Mouse (Mus musculus) MEL (cell line): ENCODE measurements around the gene Gria4. TPM values are rescaled to one million over a fixed set of nuclear protein-coding genes. Genes with fewer than 3 reads are reported as not detected.
"Not testable (repeated sequence)": the region's sequence is repeated elsewhere in the genome, so short reads cannot be mapped to it uniquely, and the experiment has no call there.

ENCODE experiments used
- DNase-seq: peaks from one replicate; pipeline ENCODE4 v3.0.0; 2011; ENCODE audit warnings: low read depth, low spot score
- H3K27ac ChIP-seq: 2 replicates; pipeline ENCODE4 v1.5.1; 2012; ENCODE audit warnings: low read depth, mild to moderate bottlenecking, control low read depth, low read length, moderate library complexity; ENCODE audit not compliant: control insufficient read depth
- H3K27me3 ChIP-seq, 2 experiments: fragments of 150-350 bp in 1 of 2; sonication (generic) in 1 of 2; 2 replicates each; pipeline ENCODE4 v1.6.1; 2012; ENCODE audit warnings: low read length in 2 of 2, mild to moderate bottlenecking in 2 of 2, improper control_type of control experiment in 1 of 2, moderate library complexity in 1 of 2; ENCODE audit not compliant: insufficient read depth in 2 of 2, control insufficient read depth in 1 of 2
- H3K36me3 ChIP-seq, 2 experiments: 2 replicates each; pipeline ENCODE4 v1.6.1; 2012 to 2014; ENCODE audit warnings: low read length in 2 of 2, improper control_type of control experiment in 1 of 2, inconsistent platforms in 1 of 2, mild to moderate bottlenecking in 1 of 2; ENCODE audit not compliant: insufficient read depth in 2 of 2, control insufficient read depth in 1 of 2
- H3K4me1 ChIP-seq, 2 experiments: fragments of 150-350 bp in 1 of 2; sonication (generic) in 1 of 2; 2 replicates each; pipeline ENCODE4 v1.6.1; 2012; ENCODE audit warnings: low read length in 2 of 2, improper control_type of control experiment in 1 of 2, mild to moderate bottlenecking in 1 of 2; ENCODE audit not compliant: insufficient read depth in 2 of 2, control insufficient read depth in 1 of 2
- H3K4me3 ChIP-seq, 2 experiments: fragments of 150-350 bp in 1 of 2; sonication (generic) in 1 of 2; 2 replicates each; pipeline ENCODE4 v1.5.1; 2012; ENCODE audit warnings: low read depth in 2 of 2, low read length in 2 of 2, mild to moderate bottlenecking in 2 of 2, moderate library complexity in 2 of 2, control low read depth in 1 of 2, improper control_type of control experiment in 1 of 2; ENCODE audit not compliant: control insufficient read depth in 1 of 2, insufficient read depth in 1 of 2
- H3K79me2 ChIP-seq: 2 replicates; pipeline ENCODE4 v1.6.1; 2012; ENCODE audit warnings: mild to moderate bottlenecking, low read length, moderate library complexity; ENCODE audit not compliant: control insufficient read depth, poor library complexity, insufficient read depth
- H3K9ac ChIP-seq: 2 replicates; pipeline ENCODE4 v1.6.1; 2012; ENCODE audit warnings: low read depth, mild to moderate bottlenecking, control low read depth, low read length, moderate library complexity; ENCODE audit not compliant: control insufficient read depth, poor library complexity, severe bottlenecking
- H3K9me3 ChIP-seq: fragments of 150-350 bp; sonication (generic); replicated peaks from 2 replicates; pipeline ENCODE4 v1.6.1; 2012; ENCODE audit warnings: mild to moderate bottlenecking, low read length, improper control_type of control experiment, moderate library complexity; ENCODE audit not compliant: insufficient read depth
- EP300 ChIP-seq, 2 experiments: IDR thresholded peaks; 2 replicates each; pipeline ENCODE4 v1.6.1; 2011; ENCODE audit warnings: improper control_type of control experiment in 2 of 2, low read length in 2 of 2, low read depth in 1 of 2, mild to moderate bottlenecking in 1 of 2
- ETS1 ChIP-seq: IDR thresholded peaks from 2 replicates; pipeline ENCODE4 v1.6.1; 2012; ENCODE audit warnings: low read depth, mild to moderate bottlenecking, inconsistent platforms, low read length, improper control_type of control experiment, moderate library complexity
- GATA1 ChIP-seq: IDR thresholded peaks from 2 replicates; pipeline ENCODE4 v1.6.1; 2011; ENCODE audit warnings: low read depth, low read length, improper control_type of control experiment
- MAFK ChIP-seq: IDR thresholded peaks from 2 replicates; pipeline ENCODE4 v1.6.1; 2011; ENCODE audit warnings: low read depth, mild to moderate bottlenecking, low read length, improper control_type of control experiment, borderline replicate concordance
- MAZ ChIP-seq: IDR thresholded peaks from 2 replicates; pipeline ENCODE4 v1.6.1; 2012; ENCODE audit warnings: low read depth, mild to moderate bottlenecking, inconsistent platforms, low read length, improper control_type of control experiment
- MYB ChIP-seq: IDR thresholded peaks from 2 replicates; pipeline ENCODE4 v1.6.1; 2011; ENCODE audit warnings: mild to moderate bottlenecking, low read depth, low read length, improper control_type of control experiment
- NELFE ChIP-seq: IDR thresholded peaks from 2 replicates; pipeline ENCODE4 v1.6.1; 2011; ENCODE audit warnings: low read depth, low read length, improper control_type of control experiment
- POLR2A ChIP-seq, 2 experiments: IDR thresholded peaks; 2 replicates each; pipeline ENCODE4 v1.6.1; 2011 to 2012; ENCODE audit warnings: low read length in 2 of 2, mild to moderate bottlenecking in 2 of 2, control low read depth in 1 of 2, improper control_type of control experiment in 1 of 2, low read depth in 1 of 2, moderate library complexity in 1 of 2; ENCODE audit not compliant: control insufficient read depth in 1 of 2, insufficient read depth in 1 of 2, poor library complexity in 1 of 2
- RCOR1 ChIP-seq: IDR thresholded peaks from 2 replicates; pipeline ENCODE4 v1.6.1; 2012; ENCODE audit warnings: low read depth, mild to moderate bottlenecking, inconsistent platforms, low read length, improper control_type of control experiment
- TAL1 ChIP-seq: IDR thresholded peaks from 2 replicates; pipeline ENCODE4 v1.6.1; 2012; ENCODE audit warnings: mild to moderate bottlenecking, inconsistent platforms, low read length, moderate library complexity, mixed read lengths
- TBP ChIP-seq: IDR thresholded peaks from 2 replicates; pipeline ENCODE4 v1.8.0; 2011; ENCODE audit warnings: low read depth, low read length, improper control_type of control experiment
- TCF12 ChIP-seq: IDR thresholded peaks from 2 replicates; pipeline ENCODE4 v1.6.1; 2014; ENCODE audit warnings: low read depth, mild to moderate bottlenecking, inconsistent platforms, low read length, improper control_type of control experiment, moderate library complexity
- USF1 ChIP-seq: IDR thresholded peaks from 2 replicates; pipeline ENCODE4 v1.6.1; 2014; ENCODE audit warnings: low read depth, mild to moderate bottlenecking, inconsistent platforms, low read length, improper control_type of control experiment, moderate library complexity
- USF2 ChIP-seq, 2 experiments: IDR thresholded peaks; 2 replicates each; pipeline ENCODE4 v1.6.1; 2011 to 2012; ENCODE audit warnings: improper control_type of control experiment in 2 of 2, low read length in 2 of 2, borderline replicate concordance in 1 of 2, inconsistent platforms in 1 of 2, low read depth in 1 of 2, mild to moderate bottlenecking in 1 of 2; ENCODE audit not compliant: insufficient read depth in 1 of 2
- polyA plus RNA-seq, 2 experiments: library from polyadenylated mRNA; stranded (reverse) in 1 of 2; unstranded in 1 of 2; fragments of >175 nt in 1 of 2; fragments of >200 nt in 1 of 2; gene quantifications; 2 replicates each; pipeline versions ENCODE4 v1.2.1 to v1.2.4; 2012; ENCODE audit warnings: low replicate concordance in 2 of 2, low read depth in 1 of 2; ENCODE audit not compliant: insufficient read length in 2 of 2, insufficient read depth in 1 of 2, missing spikeins in 1 of 2
- total RNA-seq: library from RNA; depleted of rRNA; stranded (reverse); fragments of 300-350 nt; gene quantifications from 2 replicates; pipeline ENCODE4 v1.2.3, GENCODE M21; 2012; rRNA removed

Gene Gria4
- total RNA-seq (not detected in 2 replicates), polyA plus RNA-seq (not detected)

- Histone ChIP-seq H3K4me3 (no peak within 1 kb of the TSS), H3K36me3 (no peaks in the 10 kb centered on the region), H3K4me1 (0 out of 4 replicates have a peak, but pooled peaks cover 0 to 2% of the 10 kb centered on the region in 2 experiments), H3K27me3 (no peaks in the 10 kb centered on the region), H3K79me2 (no peaks in the 10 kb centered on the region), H3K9ac (no peak within 1 kb of the TSS), H3K9me3 (no peaks in the 10 kb centered on the region), H3K27ac (no peak within 1 kb of the TSS)
- TF ChIP-seq POLR2A (IDR thresholded peaks at IDR 0.05; ENCODE audit: control insufficient read depth in 1 of 2, insufficient read depth in 1 of 2, low read depth in 1 of 2, low read length in 2 of 2, poor library complexity in 1 of 2) (no peak), USF1 (no peak), NELFE (no peak)
- no peak for DNase-seq
Observed at GRCm38 (mm10) chr9:4795544-4796288, at the start of gene Gria4. Gria4 (minus strand) TSS chr9:4796234.

GRCm38 (mm10) chr9:4810941-4811340 is 14.9 kb upstream of the Gria4 start:
- not testable (repeated sequence) for H3K4me3 ChIP-seq, H3K9me3 ChIP-seq, H3K27me3 ChIP-seq, DNase-seq, H3K27ac ChIP-seq, H3K4me1 ChIP-seq, H3K79me2 ChIP-seq, H3K36me3 ChIP-seq, H3K9ac ChIP-seq

DNA sequence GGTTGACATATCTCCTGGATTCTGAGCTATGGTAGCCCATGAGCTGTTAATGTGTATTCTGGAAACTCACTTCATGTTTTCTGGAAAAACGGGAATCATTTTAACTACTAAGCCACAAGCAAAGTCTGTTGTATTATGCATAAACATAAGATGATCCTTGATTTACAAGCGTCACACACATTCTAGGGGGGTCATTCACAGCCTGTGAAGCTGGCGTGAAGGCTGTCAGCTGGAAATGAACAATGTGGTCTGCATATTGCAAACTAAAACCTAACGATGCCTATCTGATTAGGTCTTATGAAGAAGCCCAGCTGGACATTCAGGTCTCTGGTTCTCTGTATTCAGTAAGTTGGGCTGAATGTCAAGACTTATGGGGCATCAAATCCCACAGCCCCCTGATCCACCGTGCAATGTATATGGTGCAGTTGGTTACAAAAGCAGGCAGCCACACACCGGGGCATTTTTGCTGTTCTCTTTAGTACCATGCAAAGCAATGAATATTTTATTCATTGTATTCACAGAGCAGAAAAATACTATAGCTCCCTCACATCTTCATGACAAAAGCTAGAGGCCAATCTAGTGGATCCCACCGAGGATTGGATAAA is 7.2 kb upstream of the Gria4 start:
- no peaks in the 10 kb centered on the region for H3K36me3 ChIP-seq
- no peaks in the 10 kb centered on the region for H3K27me3 ChIP-seq
- H3K27ac ChIP-seq = no peak overlapping the region
- no peak for DNase-seq
- no peaks in the 10 kb centered on the region for H3K79me2 ChIP-seq
- no peak overlapping the region for H3K9ac ChIP-seq
- no peak overlapping the region for H3K4me3 ChIP-seq
- no peaks in the 10 kb centered on the region for H3K9me3 ChIP-seq
- no peak for TF ChIP-seq ETS1
- H3K4me1 ChIP-seq = no peaks in the 10 kb centered on the region

- Histone ChIP-seq H3K79me2 (no peaks in the 10 kb centered on the region), H3K9ac (no peak overlapping the region)
- TF ChIP-seq EP300 (IDR thresholded peaks at IDR 0.05; ENCODE audit: low read depth in 1 of 2, low read length in 2 of 2) = peak; percentile 74 to 79
- no peak for TF ChIP-seq USF2 (IDR thresholded peaks at IDR 0.05; ENCODE audit: borderline replicate concordance in 1 of 2, insufficient read depth in 1 of 2, low read depth in 1 of 2, low read length in 2 of 2)
- TF ChIP-seq GATA1 = peak; percentile 55; the same call in 1 of the 2 replicates
- peak; percentile 28; the same call in 1 of the 2 replicates for TF ChIP-seq TAL1
- TF ChIP-seq MAFK = no peak
- TF ChIP-seq RCOR1 = no peak
- no peak for TF ChIP-seq TBP
- no peak for TF ChIP-seq MAZ
- peak; percentile 80 for TF ChIP-seq TCF12
- TF ChIP-seq MYB = no peak
Observed at GRCm38 (mm10) chr9:4797396-4797795, 1.4 kb upstream of the Gria4 start.

More at GRCm38 (mm10) chr9:4797396-4797795, 1.4 kb upstream of the Gria4 start:
- Histone ChIP-seq H3K4me3 (no peak overlapping the region), H3K4me1 (0 out of 4 replicates have a peak, but pooled peaks cover 0 to 2% of the 10 kb centered on the region in 2 experiments), H3K27me3 (no peaks in the 10 kb centered on the region), H3K36me3 (no peaks in the 10 kb centered on the region), H3K27ac (no peak overlapping the region), H3K9me3 (no peaks in the 10 kb centered on the region)
- peak; percentile 48 for DNase-seq
